Mouse (Mus musculus): Measurements from ENCODE around the gene Sergef. TPM values are rescaled to one million over a fixed set of nuclear protein-coding genes. Genes with fewer than 3 reads are reported as not detected.

Sergef gene
- polyA plus RNA-seq, 1 experiment: 0.16 TPM

GRCm38 (mm10) chr7:46408606-46409005, 231.0 kb downstream of the Sergef start:
- Histone ChIP-seq H3K27me3 (ENCODE audit: control insufficient read depth) (no peaks in the 10 kb centered on the region), H3K4me1 (ENCODE audit: control insufficient read depth) (no peaks in the 10 kb centered on the region), H3K4me3 (replicated peaks) (no peak overlapping the region), H3K9me3 (ENCODE audit: control insufficient read depth, low read length) (no peaks in the 10 kb centered on the region), H3K36me3 (ENCODE audit: control insufficient read depth) (no peaks in the 10 kb centered on the region)
- no peak for TF ChIP-seq GATA1 (IDR thresholded peaks at IDR 0.05; ENCODE audit: low read length)
- no peak for TF ChIP-seq TAL1 (IDR thresholded peaks at IDR 0.05; ENCODE audit: low read length)

- no peak for TF ChIP-seq TAL1 (IDR thresholded peaks at IDR 0.05; ENCODE audit: low read length)
- TF ChIP-seq GATA1 (IDR thresholded peaks at IDR 0.05; ENCODE audit: low read length): no peak
- H3K9me3 ChIP-seq (ENCODE audit: control insufficient read depth, low read length): no peaks in the 10 kb centered on the region
- no peak overlapping the region for H3K4me3 ChIP-seq (replicated peaks)
- H3K4me1 ChIP-seq (ENCODE audit: control insufficient read depth): no peaks in the 10 kb centered on the region
- H3K36me3 ChIP-seq (ENCODE audit: control insufficient read depth): no peaks in the 10 kb centered on the region
- peaks cover 2% of the 10 kb centered on the region; the same call in 1 of the 2 replicates for H3K27me3 ChIP-seq (ENCODE audit: control insufficient read depth)
Measured at GRCm38 (mm10) chr7:46404756-46405155, 234.9 kb downstream of the Sergef start.

- Histone ChIP-seq H3K9me3 (ENCODE audit: control insufficient read depth, low read length) (no peaks in the 10 kb centered on the region), H3K27me3 (ENCODE audit: control insufficient read depth) (peaks cover 11% of the 10 kb centered on the region), H3K4me3 (replicated peaks) (no peak overlapping the region), H3K4me1 (ENCODE audit: control insufficient read depth) (no peaks in the 10 kb centered on the region), H3K36me3 (ENCODE audit: control insufficient read depth) (no peaks in the 10 kb centered on the region)
- TF ChIP-seq GATA1 (IDR thresholded peaks at IDR 0.05; ENCODE audit: low read length): no peak
- no peak for TF ChIP-seq TAL1 (IDR thresholded peaks at IDR 0.05; ENCODE audit: low read length)
Measured at GRCm38 (mm10) chr7:46403616-46404485, 235.8 kb downstream of the Sergef start.

- no peaks in the 10 kb centered on the region for H3K36me3 ChIP-seq (ENCODE audit: control insufficient read depth)
- no peak overlapping the region for H3K4me3 ChIP-seq (replicated peaks)
- peaks cover 5% of the 10 kb centered on the region; the same call in 1 of the 2 replicates for H3K9me3 ChIP-seq (ENCODE audit: control insufficient read depth, low read length)
- no peaks in the 10 kb centered on the region for H3K4me1 ChIP-seq (ENCODE audit: control insufficient read depth)
- TF ChIP-seq GATA1 (IDR thresholded peaks at IDR 0.05; ENCODE audit: low read length) (no peak), TAL1 (IDR thresholded peaks at IDR 0.05; ENCODE audit: low read length) (no peak)
- peaks cover 34% of the 10 kb centered on the region for H3K27me3 ChIP-seq (ENCODE audit: control insufficient read depth)
Measured at GRCm38 (mm10) chr7:46401371-46402180, 238.0 kb downstream of the Sergef start.

- TF ChIP-seq GATA1 (IDR thresholded peaks at IDR 0.05; ENCODE audit: low read length): no peak
- no peak for TF ChIP-seq TAL1 (IDR thresholded peaks at IDR 0.05; ENCODE audit: low read length)
- Histone ChIP-seq H3K4me1 (ENCODE audit: control insufficient read depth) (no peaks in the 10 kb centered on the region), H3K4me3 (replicated peaks) (no peak overlapping the region), H3K9me3 (ENCODE audit: control insufficient read depth, low read length) (peaks cover 5% of the 10 kb centered on the region; the same call in 1 of the 2 replicates), H3K36me3 (ENCODE audit: control insufficient read depth) (no peaks in the 10 kb centered on the region), H3K27me3 (ENCODE audit: control insufficient read depth) (peaks cover 46% of the 10 kb centered on the region)
Measured at GRCm38 (mm10) chr7:46400346-46400745, 239.3 kb downstream of the Sergef start.

- no peak for TF ChIP-seq GATA1 (IDR thresholded peaks at IDR 0.05; ENCODE audit: low read length)
- TF ChIP-seq TAL1 (IDR thresholded peaks at IDR 0.05; ENCODE audit: low read length): no peak
- no peaks in the 10 kb centered on the region for H3K36me3 ChIP-seq (ENCODE audit: control insufficient read depth)
- peaks cover 53% of the 10 kb centered on the region for H3K27me3 ChIP-seq (ENCODE audit: control insufficient read depth)
- H3K9me3 ChIP-seq (ENCODE audit: control insufficient read depth, low read length): peaks cover 5% of the 10 kb centered on the region; the same call in 1 of the 2 replicates
- no peaks in the 10 kb centered on the region for H3K4me1 ChIP-seq (ENCODE audit: control insufficient read depth)
- no peak overlapping the region for H3K4me3 ChIP-seq (replicated peaks)
Measured at GRCm38 (mm10) chr7:46399676-46400075, 239.9 kb downstream of the Sergef start.

GRCm38 (mm10) chr7:46398612-46399011, 241.0 kb downstream of the Sergef start:
- H3K36me3 ChIP-seq (ENCODE audit: control insufficient read depth): no peaks in the 10 kb centered on the region
- H3K27me3 ChIP-seq (ENCODE audit: control insufficient read depth): peaks cover 61% of the 10 kb centered on the region
- peaks cover 5% of the 10 kb centered on the region; the same call in 1 of the 2 replicates for H3K9me3 ChIP-seq (ENCODE audit: control insufficient read depth, low read length)
- H3K4me1 ChIP-seq (ENCODE audit: control insufficient read depth): no peaks in the 10 kb centered on the region
- H3K4me3 ChIP-seq (replicated peaks): no peak overlapping the region
- TF ChIP-seq GATA1 (IDR thresholded peaks at IDR 0.05; ENCODE audit: low read length) (no peak), TAL1 (IDR thresholded peaks at IDR 0.05; ENCODE audit: low read length) (no peak)

GRCm38 (mm10) chr7:46397732-46398333, 241.8 kb downstream of the Sergef start:
- no peak overlapping the region for H3K4me3 ChIP-seq (replicated peaks)
- no peaks in the 10 kb centered on the region for H3K4me1 ChIP-seq (ENCODE audit: control insufficient read depth)
- no peaks in the 10 kb centered on the region for H3K36me3 ChIP-seq (ENCODE audit: control insufficient read depth)
- H3K9me3 ChIP-seq (ENCODE audit: control insufficient read depth, low read length): peaks cover 5% of the 10 kb centered on the region; the same call in 1 of the 2 replicates
- TF ChIP-seq GATA1 (IDR thresholded peaks at IDR 0.05; ENCODE audit: low read length): no peak
- TF ChIP-seq TAL1 (IDR thresholded peaks at IDR 0.05; ENCODE audit: low read length): no peak
- peaks cover 61% of the 10 kb centered on the region for H3K27me3 ChIP-seq (ENCODE audit: control insufficient read depth)

Measured in erythroblast, embryonic 14.5 days (primary cell).